Mouse (Mus musculus): ENCODE results near the gene Casp2. TPM values are rescaled to one million over a fixed set of nuclear protein-coding genes. Genes with fewer than 3 reads are reported as not detected.

Casp2 gene
- 74.0 and 79.8 TPM in 2 replicates for polyA plus RNA-seq (2016; fragmentation: Nextera tagmentation; extraction: Ambion mirVana)

DNA sequence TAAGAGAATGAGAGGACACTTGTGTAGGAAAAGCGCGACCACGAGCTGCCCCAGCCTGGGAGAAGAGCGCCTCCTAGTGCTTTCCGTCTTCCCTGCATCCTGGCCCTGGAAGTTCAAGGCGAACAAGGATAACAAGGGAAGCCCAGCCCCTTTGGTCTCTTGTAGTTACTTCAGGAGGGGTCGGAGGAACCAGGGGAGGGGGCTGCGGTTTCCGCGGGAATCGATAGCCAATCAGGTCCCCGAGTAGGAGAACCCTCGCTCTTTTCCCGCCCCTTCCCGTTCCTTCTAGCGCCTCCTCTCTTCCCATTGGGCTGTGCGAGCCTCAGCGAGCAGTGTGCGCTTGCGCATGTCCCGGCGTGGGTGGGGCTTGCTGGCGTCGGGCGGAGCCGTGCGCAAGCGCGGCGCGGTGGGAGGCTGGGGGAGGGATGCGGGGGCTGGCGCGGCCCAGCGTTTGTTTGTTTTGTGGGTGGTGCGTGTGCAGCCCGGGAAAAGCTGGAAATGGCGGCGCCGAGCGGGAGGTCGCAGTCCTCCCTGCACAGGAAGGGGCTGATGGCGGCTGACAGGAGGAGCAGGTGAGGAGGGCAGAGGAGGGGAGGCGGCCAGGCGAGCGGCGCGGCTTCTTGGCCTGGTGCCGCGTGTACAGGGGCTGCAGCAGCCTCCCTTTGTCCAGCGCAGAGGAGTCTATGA lies at the start of gene Casp2:
Casp2 (plus strand) TSS at position 360 of the 687 bp plus-strand sequence.
- H3K4me2 ChIP-seq = peak within 1 kb of the TSS; percentile 72
- peak within 1 kb of the TSS; percentile 94 for H3K9ac ChIP-seq
- no peaks in the 10 kb centered on the region for H3K9me3 ChIP-seq
- H3K36me3 ChIP-seq (replicated peaks) = peaks cover 25% of the 10 kb centered on the region
- H3K27ac ChIP-seq = peak within 1 kb of the TSS; percentile 90
- peak; percentile 99 for ATAC-seq (ENCODE audit: low FRiP score)
- under 1% methylated on average over 44 of the region's 51 CpGs for WGBS
- peak within 1 kb of the TSS; percentile 84 for H3K4me3 ChIP-seq (replicated peaks)
- H3K27me3 ChIP-seq = no peaks in the 10 kb centered on the region
- peaks cover 8% of the 10 kb centered on the region for H3K4me1 ChIP-seq

GRCm38 (mm10) chr6:42215028-42215427 lies 49.8 kb upstream of the Casp2 start, which contains the start of gene Tas2r144:
Gene Tas2r144 (plus strand): TSS chr6:42215328.
- no peaks in the 10 kb centered on the region for H3K27me3 ChIP-seq
- 82% methylated on average over 2 of the region's 2 CpGs for WGBS

GRCm38 (mm10) chr6:42222286-42222685 lies 42.5 kb upstream of the Casp2 start:
- Histone ChIP-seq H3K9me3 (no peaks in the 10 kb centered on the region), H3K9ac (no peak overlapping the region), H3K27me3 (no peaks in the 10 kb centered on the region), H3K36me3 (replicated peaks) (no peaks in the 10 kb centered on the region), H3K4me2 (no peak overlapping the region), H3K4me1 (no peaks in the 10 kb centered on the region), H3K27ac (no peak overlapping the region), H3K4me3 (replicated peaks) (no peak overlapping the region)
- ATAC-seq (ENCODE audit: low FRiP score) = no peak
- 66% methylated on average over 3 of the region's 3 CpGs for WGBS

More at GRCm38 (mm10) chr6:42215028-42215427, 49.8 kb upstream of the Casp2 start, which contains the start of gene Tas2r144:
- H3K9ac ChIP-seq = no peak within 1 kb of the TSS
- H3K27ac ChIP-seq = no peak within 1 kb of the TSS
- H3K4me1 ChIP-seq = no peaks in the 10 kb centered on the region
- H3K4me2 ChIP-seq = no peak within 1 kb of the TSS
- H3K9me3 ChIP-seq = no peaks in the 10 kb centered on the region
- H3K4me3 ChIP-seq (replicated peaks) = no peak within 1 kb of the TSS
- ATAC-seq (ENCODE audit: low FRiP score) = no peak
- no peaks in the 10 kb centered on the region for H3K36me3 ChIP-seq (replicated peaks)

DNA sequence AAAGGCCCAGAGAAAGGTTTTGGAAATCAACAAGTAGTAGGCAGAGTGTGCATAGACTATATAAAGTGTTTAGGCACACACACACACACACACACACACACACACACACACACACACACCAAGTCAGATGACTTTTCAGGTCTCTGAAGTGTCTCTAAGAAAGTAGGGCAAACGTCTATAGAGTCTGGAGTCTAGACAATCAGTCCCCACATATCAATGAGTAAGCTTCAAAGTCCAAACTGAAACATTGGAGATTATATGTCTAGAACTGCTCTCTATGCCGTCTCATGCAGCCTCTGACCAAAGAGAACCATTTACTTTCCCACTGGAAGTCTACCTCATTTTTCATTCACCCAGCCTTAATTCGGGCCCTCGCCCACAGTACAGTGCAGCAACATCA lies 39.7 kb upstream of the Casp2 start:
- no peaks in the 10 kb centered on the region for H3K27me3 ChIP-seq
- H3K9me3 ChIP-seq = no peaks in the 10 kb centered on the region
- H3K36me3 ChIP-seq (replicated peaks) = no peaks in the 10 kb centered on the region
- 80% methylated on average over 4 of the region's 4 CpGs for WGBS
- H3K4me3 ChIP-seq (replicated peaks) = no peak overlapping the region
- no peak overlapping the region for H3K4me2 ChIP-seq
- ATAC-seq (ENCODE audit: low FRiP score) = no peak
- no peak overlapping the region for H3K9ac ChIP-seq
- no peaks in the 10 kb centered on the region for H3K4me1 ChIP-seq
- H3K27ac ChIP-seq = no peak overlapping the region

DNA sequence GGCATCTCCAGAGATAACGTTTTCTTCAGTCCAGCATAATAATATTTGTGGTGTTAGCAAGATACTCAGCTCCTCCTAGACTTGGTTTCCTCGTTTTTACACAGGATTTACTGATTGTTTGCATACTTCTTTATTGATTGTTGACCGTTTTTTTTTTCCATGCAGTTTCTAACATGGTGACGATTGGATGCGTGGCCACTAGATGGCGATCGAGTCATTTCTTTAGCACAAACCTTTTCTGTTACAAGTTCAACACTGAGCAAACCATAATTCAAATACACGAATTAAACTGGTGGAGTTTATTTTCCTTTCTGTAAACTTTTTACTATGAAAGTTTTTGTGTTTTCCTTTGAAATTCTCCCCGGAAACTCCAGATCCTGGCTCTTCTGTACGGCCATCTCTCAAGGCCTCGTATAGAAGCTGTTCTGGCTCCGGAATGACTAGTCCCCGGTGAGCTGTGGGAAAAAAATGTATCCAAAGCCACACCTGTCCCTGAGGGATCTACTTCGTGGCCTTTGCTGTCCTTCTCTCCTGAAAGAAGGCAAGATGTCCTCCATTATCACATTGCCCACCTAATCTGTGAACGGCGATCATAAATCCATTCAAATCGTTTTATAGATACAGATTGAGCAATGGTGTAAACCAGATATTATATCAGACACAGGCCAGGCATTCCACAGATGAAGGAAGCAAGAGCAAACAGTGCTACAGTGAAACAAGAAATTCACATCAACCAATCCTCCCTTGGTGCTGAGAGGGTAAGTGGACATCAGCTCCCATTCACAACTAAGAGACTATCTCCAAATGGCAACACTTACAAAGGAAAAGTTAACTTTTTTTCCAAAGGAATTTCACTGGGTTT lies 37.3 kb upstream of the Casp2 start:
- H3K27me3 ChIP-seq = no peaks in the 10 kb centered on the region
- WGBS = 37% methylated on average over 17 of the region's 17 CpGs
- no peak for ATAC-seq (ENCODE audit: low FRiP score)
- H3K9ac ChIP-seq = no peak overlapping the region
- no peak overlapping the region for H3K4me2 ChIP-seq
- H3K4me1 ChIP-seq = no peaks in the 10 kb centered on the region
- H3K9me3 ChIP-seq = no peaks in the 10 kb centered on the region
- H3K36me3 ChIP-seq (replicated peaks) = no peaks in the 10 kb centered on the region
- H3K27ac ChIP-seq = no peak overlapping the region
- H3K4me3 ChIP-seq (replicated peaks) = no peak overlapping the region

- Histone ChIP-seq H3K36me3 (replicated peaks) (no peaks in the 10 kb centered on the region), H3K4me3 (replicated peaks) (no peak overlapping the region), H3K27ac (no peak overlapping the region), H3K9me3 (no peaks in the 10 kb centered on the region), H3K4me2 (no peak overlapping the region), H3K27me3 (no peaks in the 10 kb centered on the region), H3K4me1 (no peaks in the 10 kb centered on the region), H3K9ac (no peak overlapping the region)
- ATAC-seq (ENCODE audit: low FRiP score) = no peak
- WGBS = 80% methylated on average over 4 of the region's 4 CpGs
These were observed 35.2 kb upstream of the Casp2 start for GRCm38 (mm10) chr6:42229610-42230009.

GRCm38 (mm10) chr6:42231191-42231590 lies 33.6 kb upstream of the Casp2 start:
- H3K9ac ChIP-seq = no peak overlapping the region
- H3K4me3 ChIP-seq (replicated peaks) = no peak overlapping the region
- no peaks in the 10 kb centered on the region for H3K36me3 ChIP-seq (replicated peaks)
- 88% methylated on average over 3 of the region's 3 CpGs for WGBS
- no peaks in the 10 kb centered on the region for H3K9me3 ChIP-seq
- H3K27me3 ChIP-seq = no peaks in the 10 kb centered on the region
- no peaks in the 10 kb centered on the region for H3K4me1 ChIP-seq
- H3K27ac ChIP-seq = no peak overlapping the region
- H3K4me2 ChIP-seq = no peak overlapping the region
- ATAC-seq (ENCODE audit: low FRiP score) = no peak

DNA sequence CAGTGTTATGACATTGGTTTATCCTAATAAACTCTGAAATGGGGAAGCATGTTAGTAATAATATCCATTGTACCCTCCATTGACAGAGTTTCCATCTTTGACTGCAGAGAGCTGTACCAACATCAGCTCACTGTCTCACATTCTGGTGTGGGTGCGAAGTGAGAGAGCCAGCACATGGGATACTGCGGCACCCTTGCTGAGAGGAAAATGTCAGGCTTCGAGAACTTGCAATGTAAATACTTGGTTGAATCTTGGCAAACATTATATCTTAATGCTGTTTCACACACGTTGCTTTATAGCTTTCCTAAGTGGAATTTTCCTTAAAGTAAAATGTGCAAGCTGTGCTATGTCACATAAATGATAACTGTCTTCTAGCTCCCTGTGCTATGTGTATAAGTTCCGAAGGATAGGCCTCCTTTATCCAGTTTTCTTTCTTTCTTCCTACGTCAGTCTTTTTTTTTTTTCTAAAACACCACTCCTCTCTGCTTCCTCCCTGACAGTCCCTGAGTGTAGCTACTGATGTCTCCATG lies 27.4 kb upstream of the Casp2 start:
- Histone ChIP-seq H3K4me1 (no peaks in the 10 kb centered on the region), H3K27ac (no peak overlapping the region), H3K4me3 (replicated peaks) (no peak overlapping the region), H3K36me3 (replicated peaks) (no peaks in the 10 kb centered on the region), H3K9ac (no peak overlapping the region), H3K4me2 (no peak overlapping the region), H3K27me3 (no peaks in the 10 kb centered on the region), H3K9me3 (no peaks in the 10 kb centered on the region)
- WGBS = 73% methylated on average over 6 of the region's 6 CpGs
- no peak for ATAC-seq (ENCODE audit: low FRiP score)

DNA sequence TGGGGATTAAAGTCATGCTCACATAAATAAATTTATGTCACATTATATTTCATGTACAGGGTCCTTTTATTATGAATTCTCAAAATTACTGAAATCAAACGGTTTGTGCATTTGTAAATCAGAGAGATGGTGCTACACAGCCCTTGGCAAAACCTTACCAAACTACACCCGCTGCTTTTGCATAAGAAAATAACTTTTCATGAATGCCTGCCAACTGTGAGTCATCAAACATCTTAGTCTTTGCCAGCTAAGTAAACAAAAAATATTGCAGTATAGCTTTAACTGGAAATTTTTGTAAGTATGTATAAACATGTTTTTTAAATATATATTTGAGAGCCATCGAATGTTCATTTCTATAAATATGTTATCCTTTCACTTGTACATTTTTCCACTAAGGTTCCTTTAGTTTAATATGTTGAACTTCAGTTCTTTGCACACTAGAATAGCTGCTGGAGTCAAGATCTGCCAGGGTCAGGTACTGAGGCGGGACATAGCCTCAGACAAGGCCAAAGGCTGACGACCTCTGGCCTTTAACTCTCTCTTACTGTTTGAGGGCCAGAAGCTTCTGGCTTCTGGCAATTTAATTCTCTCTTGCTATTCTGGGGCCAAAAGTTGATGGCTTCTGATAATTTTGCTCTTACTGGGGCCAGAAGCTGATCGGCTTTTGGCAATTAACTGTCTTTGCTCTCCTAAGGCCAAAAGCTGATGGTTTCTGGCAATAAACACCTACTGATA lies 23.3 kb upstream of the Casp2 start:
- 86% methylated on average over 6 of the region's 6 CpGs for WGBS
- H3K9me3 ChIP-seq = no peaks in the 10 kb centered on the region

GRCm38 (mm10) chr6:42245711-42246353 lies 19.0 kb upstream of the Casp2 start, which contains the start of gene Gstk1:
Gene Gstk1 (plus strand): TSS chr6:42245935.
- Histone ChIP-seq H3K4me1 (no peaks in the 10 kb centered on the region; the same call in 1 of the 2 replicates), H3K36me3 (replicated peaks) (no peaks in the 10 kb centered on the region), H3K4me3 (replicated peaks) (peak within 1 kb of the TSS; percentile 45), H3K27me3 (peaks cover 14% of the 10 kb centered on the region), H3K9me3 (no peaks in the 10 kb centered on the region), H3K4me2 (peak within 1 kb of the TSS; percentile 68), H3K9ac (peak within 1 kb of the TSS; percentile 56), H3K27ac (no peak within 1 kb of the TSS)
- WGBS = 3% methylated on average over 28 of the region's 28 CpGs
- peak; percentile 99 for ATAC-seq (ENCODE audit: low FRiP score)

More for the DNA sequence above, 23.3 kb upstream of the Casp2 start:
- Histone ChIP-seq H3K4me2 (no peak overlapping the region), H3K27me3 (peaks cover 5% of the 10 kb centered on the region), H3K9ac (no peak overlapping the region), H3K36me3 (replicated peaks) (no peaks in the 10 kb centered on the region), H3K27ac (no peak overlapping the region), H3K4me3 (replicated peaks) (no peak overlapping the region), H3K4me1 (no peaks in the 10 kb centered on the region; the same call in 1 of the 2 replicates)
- no peak for ATAC-seq (ENCODE audit: low FRiP score)

- no peak overlapping the region for H3K9ac ChIP-seq
- H3K9me3 ChIP-seq = no peaks in the 10 kb centered on the region
- H3K4me3 ChIP-seq (replicated peaks) = no peak overlapping the region
- peaks cover 14% of the 10 kb centered on the region for H3K27me3 ChIP-seq
- no peak overlapping the region for H3K27ac ChIP-seq
- ATAC-seq (ENCODE audit: low FRiP score) = peak; percentile 18; the same call in 1 of the 2 replicates
- no peak overlapping the region for H3K4me2 ChIP-seq
- H3K4me1 ChIP-seq = no peaks in the 10 kb centered on the region; the same call in 1 of the 2 replicates
- WGBS = 9% methylated on average over 8 of the region's 8 CpGs
- H3K36me3 ChIP-seq (replicated peaks) = no peaks in the 10 kb centered on the region
These were observed 17.6 kb upstream of the Casp2 start for GRCm38 (mm10) chr6:42247173-42247572.
